Mouse (Mus musculus) heart, adult 2 months (tissue): ENCODE data around the gene Rars2. TPM values are rescaled to one million over a fixed set of nuclear protein-coding genes. Genes with fewer than 3 reads are reported as not detected.

Experiments
- DNase-seq, 2 experiments: peaks; one replicate each; pipeline ENCODE4 v3.0.0; 2021
- H3K27ac ChIP-seq: fragments of 200-600 bp; 2 replicates; pipeline ENCODE4 v1.8.1; 2022
- H3K27me3 ChIP-seq: fragments of 200-500 bp; 2 replicates; pipeline ENCODE4 v1.6.1; 2012; ENCODE audit warnings: mild to moderate bottlenecking, low read length, inconsistent platforms, mixed read lengths; ENCODE audit not compliant: control insufficient read depth, insufficient read depth
- H3K36me3 ChIP-seq: fragments of 200-500 bp; 2 replicates; pipeline ENCODE4 v1.6.1; 2012; ENCODE audit warnings: low read length, inconsistent platforms; ENCODE audit not compliant: control insufficient read depth, insufficient read depth
- H3K4me1 ChIP-seq: fragments of 200-500 bp; 2 replicates; pipeline ENCODE4 v1.6.1; 2011; ENCODE audit warnings: low read length; ENCODE audit not compliant: control insufficient read depth, insufficient read depth
- H3K4me3 ChIP-seq: fragments of 200-600 bp; 2 replicates; pipeline ENCODE4 v1.8.1; 2022
- H3K79me2 ChIP-seq: fragments of 200-500 bp; replicated peaks from 2 replicates; pipeline ENCODE4 v1.6.1; 2012; ENCODE audit warnings: mild to moderate bottlenecking, inconsistent platforms, low read length, moderate library complexity, mixed read lengths; ENCODE audit not compliant: control insufficient read depth, insufficient read depth
- H3K9ac ChIP-seq: fragments of 200-500 bp; 2 replicates; pipeline ENCODE4 v1.6.1; 2012; ENCODE audit warnings: low read depth, mild to moderate bottlenecking, control low read depth, inconsistent platforms, low read length, mixed read lengths
- CTCF ChIP-seq: fragments of 200-600 bp; IDR thresholded peaks from 2 replicates; pipeline ENCODE4 v1.8.1; 2022; ENCODE audit warnings: antibody characterized with exemption, mild to moderate bottlenecking, moderate library complexity
- EP300 ChIP-seq: fragments of 200-500 bp; IDR thresholded peaks from 2 replicates; pipeline ENCODE4 v1.6.1; 2011; ENCODE audit warnings: low read depth, low read length, control low read depth; ENCODE audit not compliant: insufficient read depth
- POLR2A ChIP-seq: fragments of 200-500 bp; IDR thresholded peaks from 2 replicates; pipeline ENCODE4 v1.6.1; 2011; ENCODE audit warnings: mild to moderate bottlenecking, low read depth, low read length, control low read depth; ENCODE audit not compliant: insufficient read depth
- WGBS: fragments of 180-500 bp; shearing (Covaris S2); methylation state at CpG from one replicate; pipeline ENCODE4 v1.1.7; 2018; 5-methylcytosine and 5-hydroxymethylcytosine counted together
- intact Hi-C: fragments of 180-260 bp; cut with DNase I; formaldehyde crosslinking; loops from one replicate; pipeline ENCODE4 v1.15.1; 2025
- polyA plus RNA-seq: library from polyadenylated mRNA; depleted of rRNA; stranded (reverse); fragments of >200 nt; gene quantifications from 2 replicates; pipeline ENCODE4 v1.2.3, GENCODE M21; 2012
- total RNA-seq, 2 experiments: library from RNA; stranded (reverse); gene quantifications; 2 replicates each; pipeline ENCODE4 v1.2.3; 2021

Rars2 gene
- total and polyA plus RNA-seq, 3 experiments, result 10.1 to 24.9 (median 23.6) TPM

DNA sequence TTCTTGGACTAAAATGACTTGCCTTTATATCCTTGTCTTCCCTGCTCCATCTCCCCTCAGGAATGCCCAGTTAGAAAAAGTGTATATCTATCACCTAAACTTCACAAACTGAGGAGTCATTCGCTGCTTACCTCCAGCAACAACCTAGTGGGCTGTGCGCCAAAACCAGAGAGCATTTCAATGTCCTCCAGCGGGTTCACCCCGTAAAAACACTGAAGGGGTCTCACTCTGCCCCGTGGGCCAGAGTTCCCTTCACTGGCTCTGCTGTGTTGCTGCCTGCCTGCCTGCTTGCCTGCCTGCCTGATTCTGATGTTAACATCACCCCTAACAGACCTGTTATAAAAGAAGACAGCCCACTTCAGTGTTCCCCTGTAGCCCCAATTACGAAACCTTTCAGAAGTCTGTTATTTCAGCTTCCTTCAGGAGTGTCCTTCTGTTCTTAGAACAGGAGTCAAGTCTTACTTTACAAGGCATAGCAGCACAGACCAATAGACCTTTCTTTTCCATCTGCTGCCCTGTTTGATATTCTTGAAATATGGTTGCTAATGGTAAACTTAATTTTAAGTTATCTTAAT lies 1.1 kb upstream of the Rars2 start:
- WGBS, result 44% methylated on average over 6 of the region's 6 CpGs
- intact Hi-C loops, result loop anchor here (2.0 to 5.0 kb wide), 2 partner anchors 36 to 63 kb away; partner anchors contain the start of gene Akirin2
- H3K27ac ChIP-seq, result no peak overlapping the region

DNA sequence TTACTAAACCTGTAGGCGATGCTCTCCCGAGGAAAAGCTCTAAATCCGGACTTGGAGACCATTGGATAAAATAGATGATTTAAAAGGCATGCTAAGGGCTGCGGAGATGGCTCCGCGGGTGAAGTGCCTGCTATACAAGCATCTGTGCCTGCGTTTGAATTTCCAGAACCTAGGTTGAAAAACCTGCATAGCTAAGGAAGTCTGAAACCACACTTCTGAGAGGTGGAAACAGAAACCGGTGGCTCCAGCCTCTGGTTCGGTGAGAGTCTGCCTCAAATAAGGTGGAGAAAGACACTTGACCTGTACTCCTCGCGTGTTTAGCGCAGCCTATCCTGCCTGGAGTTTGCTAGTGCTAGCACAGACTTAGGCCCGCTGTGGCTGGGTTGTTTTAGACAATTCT lies 546 bp downstream of the Rars2 start:
- Histone ChIP-seq H3K4me3 (peak overlapping the region; percentile 98), H3K9ac (peak overlapping the region; percentile 93), H3K4me1 (peaks cover 6% of the 10 kb centered on the region; the same call in 1 of the 2 replicates), H3K36me3 (peaks cover 5% of the 10 kb centered on the region; the same call in 1 of the 2 replicates), H3K27me3 (no peaks in the 10 kb centered on the region), H3K79me2 (peaks cover 4% of the 10 kb centered on the region; the same call in 1 of the 2 replicates), H3K27ac (peak overlapping the region; percentile 82)
- WGBS, result under 1% methylated on average over 13 of the region's 13 CpGs
- TF ChIP-seq CTCF (no peak), POLR2A (no peak), EP300 (no peak)
- no peak for DNase-seq
- intact Hi-C loops, result loop anchor here (2.0 to 5.0 kb wide), 3 partner anchors 65 to 262 kb away; partner anchors contain the start of genes Akirin2 and Slc35a1

More for the DNA sequence above, 1.1 kb upstream of the Rars2 start:
- TF ChIP-seq EP300 (no peak), CTCF (no peak), POLR2A (no peak)
- no peak overlapping the region for H3K9ac ChIP-seq
- H3K4me1 ChIP-seq, result peaks cover 6% of the 10 kb centered on the region; the same call in 1 of the 2 replicates
- peak overlapping the region; percentile 98 for H3K4me3 ChIP-seq
- no peaks in the 10 kb centered on the region for H3K27me3 ChIP-seq
- peaks cover 5% of the 10 kb centered on the region; the same call in 1 of the 2 replicates for H3K36me3 ChIP-seq
- no peak for DNase-seq
- H3K79me2 ChIP-seq, result peaks cover 4% of the 10 kb centered on the region; the same call in 1 of the 2 replicates

DNA sequence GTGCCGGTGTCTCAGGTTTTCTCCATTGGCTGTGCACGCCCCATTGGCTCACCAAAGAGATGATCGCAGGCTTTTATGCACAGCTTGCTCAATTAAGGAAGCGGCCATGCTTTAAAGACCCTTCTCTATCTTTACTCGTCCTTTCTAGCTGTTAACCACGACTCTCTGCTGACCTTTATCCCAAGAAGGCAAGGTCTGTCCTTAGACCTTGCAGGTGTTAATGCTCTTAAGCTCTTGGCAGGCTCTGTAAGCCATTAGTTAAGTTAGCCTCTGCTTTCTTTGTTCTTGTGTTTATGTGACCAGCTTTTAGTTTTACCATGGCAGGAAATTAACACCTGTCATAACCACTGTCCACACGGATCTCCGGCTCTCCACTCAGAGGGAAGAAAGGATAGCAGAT lies 1.4 kb downstream of the Rars2 start:
- TF ChIP-seq CTCF, result no peak
- TF ChIP-seq EP300, result no peak
- no peak for TF ChIP-seq POLR2A
- Histone ChIP-seq H3K27ac (no peak overlapping the region), H3K4me3 (no peak overlapping the region), H3K36me3 (peaks cover 5% of the 10 kb centered on the region; the same call in 1 of the 2 replicates), H3K27me3 (no peaks in the 10 kb centered on the region), H3K79me2 (peaks cover 4% of the 10 kb centered on the region; the same call in 1 of the 2 replicates), H3K9ac (no peak overlapping the region), H3K4me1 (peaks cover 6% of the 10 kb centered on the region; the same call in 1 of the 2 replicates)
- no peak for DNase-seq
- intact Hi-C loops, result loop anchor here (5.0 kb wide), 2 partner anchors 71 to 261 kb away; partner anchors contain the start of gene Slc35a1
- WGBS, result 79% methylated on average over 8 of the region's 8 CpGs

DNA sequence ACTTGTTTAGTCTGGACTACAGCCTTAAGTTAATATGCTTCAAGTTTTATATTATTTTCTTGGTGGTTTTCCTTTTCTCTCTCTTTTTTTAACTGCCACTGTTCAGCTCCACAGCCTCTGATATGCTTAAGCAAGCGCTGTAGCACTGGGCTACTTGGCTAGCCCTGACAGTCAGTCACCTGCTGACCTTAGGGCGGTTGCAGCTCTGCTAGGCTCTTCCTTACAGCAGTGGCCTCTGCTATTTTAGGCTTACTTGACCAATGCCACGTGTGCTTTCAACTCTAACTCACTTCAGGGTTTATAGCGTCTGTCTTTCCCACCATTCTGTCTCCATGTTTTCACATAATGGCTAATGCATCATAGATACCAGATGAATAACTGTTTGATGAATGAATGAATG lies 10.8 kb downstream of the Rars2 start:
- 74% methylated on average over 4 of the region's 4 CpGs for WGBS
- no peak for DNase-seq
- Histone ChIP-seq H3K4me1 (no peaks in the 10 kb centered on the region), H3K27me3 (no peaks in the 10 kb centered on the region), H3K79me2 (no peaks in the 10 kb centered on the region), H3K9ac (no peak overlapping the region), H3K4me3 (no peak overlapping the region), H3K27ac (no peak overlapping the region), H3K36me3 (no peaks in the 10 kb centered on the region)
- TF ChIP-seq EP300, result no peak
- no peak for TF ChIP-seq POLR2A
- TF ChIP-seq CTCF, result no peak
- intact Hi-C loops, result no loop called here

DNA sequence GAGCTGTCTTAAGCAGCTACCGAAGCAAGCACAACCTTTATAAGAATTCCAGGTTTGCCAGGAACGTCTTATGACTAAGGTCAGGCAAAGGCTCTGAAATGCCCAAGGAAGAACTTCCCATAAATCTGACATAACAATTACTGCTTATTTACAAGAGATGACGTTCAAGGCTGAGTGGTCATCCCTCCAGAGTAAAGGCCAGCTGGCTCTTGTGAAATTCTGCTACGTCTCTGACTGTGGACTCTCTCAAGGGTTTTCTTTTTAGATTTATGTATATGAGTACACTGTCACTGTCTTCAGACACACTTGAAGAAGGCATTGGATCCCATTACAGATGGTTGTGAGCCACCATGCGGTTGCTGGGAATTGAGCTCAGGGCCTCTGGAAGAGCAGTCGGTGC lies 11.6 kb downstream of the Rars2 start:
- no peaks in the 10 kb centered on the region for H3K36me3 ChIP-seq
- no peak overlapping the region for H3K27ac ChIP-seq
- TF ChIP-seq EP300, result no peak
- TF ChIP-seq CTCF, result no peak
- no peak for TF ChIP-seq POLR2A
- no peaks in the 10 kb centered on the region for H3K27me3 ChIP-seq
- no peaks in the 10 kb centered on the region for H3K79me2 ChIP-seq
- 84% methylated on average over 6 of the region's 6 CpGs for WGBS
- H3K9ac ChIP-seq, result no peak overlapping the region
- DNase-seq, result no peak
- intact Hi-C loops, result no loop called here
- H3K4me1 ChIP-seq, result no peaks in the 10 kb centered on the region
- H3K4me3 ChIP-seq, result no peak overlapping the region

DNA sequence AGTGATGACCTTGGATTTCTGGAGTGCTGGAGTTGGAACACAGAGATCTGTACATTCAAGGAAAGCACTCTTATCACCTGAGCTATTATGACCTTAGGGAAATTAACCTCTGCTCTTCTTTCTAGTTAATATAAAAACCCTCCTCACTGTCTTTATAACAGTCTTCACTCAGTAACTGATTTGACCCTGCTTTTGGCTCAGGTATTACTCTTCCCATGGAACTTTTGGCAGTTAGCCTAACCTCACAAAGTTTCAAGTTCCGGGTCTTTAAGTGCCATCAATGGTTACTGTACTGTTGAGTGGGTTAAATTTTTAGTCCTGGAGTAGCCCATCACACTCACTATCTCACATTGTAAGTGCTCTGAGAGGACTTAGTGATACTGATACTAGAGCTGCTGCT lies 15.2 kb downstream of the Rars2 start:
- Histone ChIP-seq H3K4me1 (no peaks in the 10 kb centered on the region), H3K27ac (no peak overlapping the region), H3K9ac (no peak overlapping the region), H3K36me3 (no peaks in the 10 kb centered on the region), H3K79me2 (no peaks in the 10 kb centered on the region), H3K27me3 (no peaks in the 10 kb centered on the region), H3K4me3 (no peak overlapping the region)
- intact Hi-C loops, result no loop called here
- DNase-seq, result no peak
- no peak for TF ChIP-seq EP300
- TF ChIP-seq POLR2A, result no peak
- TF ChIP-seq CTCF, result no peak
- 72% methylated on average over 1 of the region's 1 CpGs for WGBS
